4 mouse cellular contexts compared by ENCODE assay signal in the genomic region with DNA sequence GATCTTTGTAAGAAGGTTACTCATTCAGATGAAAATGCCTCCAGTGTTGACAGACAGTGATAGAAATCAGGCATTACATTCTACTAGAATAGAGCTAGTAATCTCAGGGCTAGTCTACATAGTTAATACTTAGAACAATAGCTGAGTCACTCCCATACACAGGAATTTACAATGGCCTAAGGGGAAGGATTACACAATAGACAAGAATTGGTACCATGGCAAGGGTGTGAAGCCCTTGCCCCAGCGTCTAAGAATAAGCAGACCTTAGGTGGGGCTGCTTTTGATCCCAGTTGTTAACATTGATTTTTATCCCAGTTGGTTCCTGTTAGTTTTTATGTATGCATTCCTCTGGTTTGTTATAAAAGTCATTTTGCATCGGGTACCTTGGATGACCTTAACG.
DNase-seq lines count a peak whose midpoint lies in the region.
"Not testable (repeated sequence)": the region's sequence is repeated elsewhere in the genome, so short reads cannot be mapped to it uniquely, and the experiment has no call there.

No protein-coding gene starts in this region.

- H3K4me1 ChIP-seq in ES-E14 (ENCODE audit: control insufficient read depth in 2 of 2, insufficient read depth in 2 of 2, low read length in 2 of 2, poor library complexity in 1 of 2): not testable (repeated sequence)

- H3K36me3 ChIP-seq in ES-E14 (ENCODE audit: control insufficient read depth, insufficient read depth, low read length, poor library complexity, severe bottlenecking): not testable (repeated sequence)

- not testable (repeated sequence) for H3K27ac ChIP-seq in ES-E14 (ENCODE audit: insufficient read depth, low read depth, low read length, poor library complexity, severe bottlenecking)

- in situ Hi-C loops in ES-E14 (cut with MboI; ENCODE audit: low sequenced_read_pairs in 2 of 2, unreplicated experiment in 2 of 2): not testable (repeated sequence)

- H3K9me3 ChIP-seq in ES-E14 (ENCODE audit: control insufficient read depth, insufficient read depth, low read depth, low read length): not testable (repeated sequence)

- peak; percentile 31 for DNase-seq in 416B (ENCODE audit: low read depth)
- DNase-seq in ES-E14 (ENCODE audit: low read depth, low spot score): peak; percentile 17
- peak; percentile 54 for DNase-seq in R1 (ENCODE audit: low read depth, low spot score)
- peak; percentile 7 for DNase-seq in fat pad, adult 2 months (ENCODE audit: extremely low read depth, low read depth, low spot score)

- H3K4me3 ChIP-seq in ES-E14 (ENCODE audit: insufficient read depth in 1 of 2, low read depth in 1 of 2, low read length in 2 of 2, poor library complexity in 1 of 2, severe bottlenecking in 1 of 2): not testable (repeated sequence)

- not testable (repeated sequence) for H3K9ac ChIP-seq in ES-E14 (ENCODE audit: insufficient read depth, low read depth, low read length, poor library complexity, severe bottlenecking)
